Mouse (Mus musculus): ENCODE data around the gene Gp1ba.

Gp1ba gene

GRCm38 (mm10) chr11:70629557-70629956 lies 9.4 kb upstream of the Gp1ba start:
- no peak for DNase-seq (ENCODE audit: low spot score)

GRCm38 (mm10) chr11:70630129-70630528 lies 8.8 kb upstream of the Gp1ba start:
- no peak for DNase-seq (ENCODE audit: low spot score)

GRCm38 (mm10) chr11:70635601-70636000 lies 3.3 kb upstream of the Gp1ba start:
- DNase-seq (ENCODE audit: low spot score), result peak; percentile 60

- DNase-seq (ENCODE audit: low spot score), result no peak
Observed at GRCm38 (mm10) chr11:70637764-70638163, 1.2 kb upstream of the Gp1ba start.

- no peak for DNase-seq (ENCODE audit: low spot score)
Observed at GRCm38 (mm10) chr11:70638293-70638692, 629 bp upstream of the Gp1ba start.

GRCm38 (mm10) chr11:70639976-70640375 lies 1.1 kb downstream of the Gp1ba start:
- DNase-seq (ENCODE audit: low spot score), result no peak

- no peak for DNase-seq (ENCODE audit: low spot score)
Observed at GRCm38 (mm10) chr11:70641241-70641640, 2.3 kb downstream of the Gp1ba start.

- no peak for DNase-seq (ENCODE audit: low spot score)
Observed at GRCm38 (mm10) chr11:70643051-70643450, 4.1 kb downstream of the Gp1ba start.

- DNase-seq (ENCODE audit: low spot score), result no peak
Observed at GRCm38 (mm10) chr11:70644564-70645103, 5.7 kb downstream of the Gp1ba start.

- DNase-seq (ENCODE audit: low spot score), result no peak
Observed at GRCm38 (mm10) chr11:70645461-70646258, 6.7 kb downstream of the Gp1ba start.

- no peak for DNase-seq (ENCODE audit: low spot score)
Observed at GRCm38 (mm10) chr11:70646259-70646555, 7.3 kb downstream of the Gp1ba start.

GRCm38 (mm10) chr11:70646691-70647650 lies 8.0 kb downstream of the Gp1ba start, which contains the start of the genes Rnf167 and Slc25a11:
Rnf167 (plus strand) TSS chr11:70647235.
Slc25a11 (minus strand) TSS chr11:70647479.
- DNase-seq (ENCODE audit: low spot score), result peak; percentile 97

GRCm38 (mm10) chr11:70647716-70648420 lies 8.9 kb downstream of the Gp1ba start:
- peak; percentile 31 for DNase-seq (ENCODE audit: low spot score)

GRCm38 (mm10) chr11:70648512-70648911 lies 9.6 kb downstream of the Gp1ba start:
- DNase-seq (ENCODE audit: low spot score), result no peak

GRCm38 (mm10) chr11:70649185-70649734 lies 10.3 kb downstream of the Gp1ba start:
- no peak for DNase-seq (ENCODE audit: low spot score)

- no peak for DNase-seq (ENCODE audit: low spot score)
Observed at GRCm38 (mm10) chr11:70650322-70651175, 11.6 kb downstream of the Gp1ba start.

- peak; percentile 60 for DNase-seq (ENCODE audit: low spot score)
Observed at GRCm38 (mm10) chr11:70651391-70651790, 12.5 kb downstream of the Gp1ba start.

- no peak for DNase-seq (ENCODE audit: low spot score)
Observed at GRCm38 (mm10) chr11:70652029-70652883, 13.3 kb downstream of the Gp1ba start.

GRCm38 (mm10) chr11:70652884-70653344 lies 14.0 kb downstream of the Gp1ba start:
- DNase-seq (ENCODE audit: low spot score), result no peak

All from urinary bladder, postnatal 14 days (tissue).